Mouse (Mus musculus) myocyte (in vitro differentiated cells): ENCODE measurements at regions not wholly inside any gene's neighbourhood (a gene's known extent, or its start where the extent isn't known, plus 50 kb on each side); places are given as distances from the start of the nearest gene placed in this dataset.

Experiments
- H3K27me3 ChIP-seq: one replicate; pipeline ENCODE4 v1.6.1; 2011; ENCODE audit not compliant: control insufficient read depth, insufficient read depth, insufficient read length
- H3K36me3 ChIP-seq: one replicate; pipeline ENCODE4 v1.6.1; 2011; ENCODE audit not compliant: control insufficient read depth, insufficient read depth
- H3K4me2 ChIP-seq: one replicate; pipeline ENCODE4 v1.6.1; 2011; ENCODE audit warnings: low read depth, control low read depth
- H3K4me3 ChIP-seq: one replicate; pipeline ENCODE4 v1.5.1; 2011; ENCODE audit warnings: mild to moderate bottlenecking, control low read depth, moderate library complexity
- H3K79me2 ChIP-seq: one replicate; pipeline ENCODE4 v1.6.1; 2011; ENCODE audit not compliant: control insufficient read depth, insufficient read depth
- H3ac ChIP-seq: one replicate; pipeline ENCODE4 v1.6.1; 2011; ENCODE audit not compliant: control insufficient read depth, insufficient read length
- CEBPB ChIP-seq: IDR thresholded peaks from 2 replicates; pipeline ENCODE4 v1.6.1; 2011; ENCODE audit warnings: mild to moderate bottlenecking, moderate library complexity; ENCODE audit not compliant: poor library complexity, insufficient read depth, severe bottlenecking
- E2F4 ChIP-seq: IDR thresholded peaks from one replicate; pipeline ENCODE4 v1.6.1; 2011; ENCODE audit warnings: mild to moderate bottlenecking, control low read depth, moderate library complexity; ENCODE audit not compliant: insufficient read depth
- MYOD1 ChIP-seq, 3 experiments: IDR thresholded peaks; one replicate each; pipeline ENCODE4 v1.6.1; 2011; ENCODE audit warnings: control low read depth in 2 of 3, low read depth in 2 of 3, mild to moderate bottlenecking in 2 of 3, moderate library complexity in 1 of 3; ENCODE audit not compliant: insufficient read length in 2 of 3, control insufficient read depth in 1 of 3
- MYOG ChIP-seq, 3 experiments: IDR thresholded peaks; one replicate each; pipeline ENCODE4 v1.6.1; 2011; ENCODE audit warnings: control low read depth in 2 of 3, low read depth in 2 of 3, mild to moderate bottlenecking in 2 of 3; ENCODE audit not compliant: insufficient read length in 2 of 3, control insufficient read depth in 1 of 3, insufficient read depth in 1 of 3
- POLR2A ChIP-seq: IDR thresholded peaks from one replicate; pipeline ENCODE4 v1.6.1; 2011; ENCODE audit warnings: low read depth, mild to moderate bottlenecking, control low read depth, moderate library complexity; ENCODE audit not compliant: insufficient read length
- POLR2AphosphoS2 ChIP-seq: IDR thresholded peaks from one replicate; pipeline ENCODE4 v1.6.1; 2011; ENCODE audit warnings: low read depth, control low read depth; ENCODE audit not compliant: insufficient read length
- TCF12 ChIP-seq: IDR thresholded peaks from one replicate; pipeline ENCODE4 v1.6.1; 2011; ENCODE audit warnings: mild to moderate bottlenecking, control low read depth; ENCODE audit not compliant: poor library complexity, insufficient read depth, severe bottlenecking
- USF1 ChIP-seq: IDR thresholded peaks from one replicate; pipeline ENCODE4 v1.6.1; 2011; ENCODE audit warnings: low read depth, mild to moderate bottlenecking, control low read depth, moderate library complexity

GRCm38 (mm10) chr4:90496891-90497610 is 278.4 kb downstream of the Zfp352 start:
- Histone ChIP-seq H3ac (no peak overlapping the region), H3K4me2 (no peak overlapping the region), H3K4me3 (no peak overlapping the region), H3K27me3 (no peaks in the 10 kb centered on the region), H3K79me2 (no peaks in the 10 kb centered on the region), H3K36me3 (no peaks in the 10 kb centered on the region)
- TF ChIP-seq E2F4: no peak
- TF ChIP-seq TCF12: no peak
- no peak for TF ChIP-seq POLR2A
- no peak for TF ChIP-seq CEBPB
- no peak for TF ChIP-seq POLR2AphosphoS2
- TF ChIP-seq MYOG (IDR thresholded peaks at IDR 0.05; ENCODE audit: control insufficient read depth in 1 of 3, insufficient read depth in 1 of 3, insufficient read length in 2 of 3, low read depth in 2 of 3): no peak
- no peak for TF ChIP-seq USF1
- no peak for TF ChIP-seq MYOD1 (IDR thresholded peaks at IDR 0.05; ENCODE audit: control insufficient read depth in 1 of 3, insufficient read length in 2 of 3, low read depth in 2 of 3)
